Mouse (Mus musculus): ENCODE measurements around the gene Ankrd45. TPM values are rescaled to one million over a fixed set of nuclear protein-coding genes. Genes with fewer than 3 reads are reported as not detected.
"Not testable (repeated sequence)": the region's sequence is repeated elsewhere in the genome, so short reads cannot be mapped to it uniquely, and the experiment has no call there.

The Ankrd45 gene
- polyA plus RNA-seq, 1 experiment, result not detected

GRCm38 (mm10) chr1:161140026-161140762 lies 2.3 kb upstream of the Ankrd45 start:
- H3K4me3 ChIP-seq (replicated peaks), result no peak overlapping the region
- H3K4me1 ChIP-seq, result peaks cover 10% of the 10 kb centered on the region
- H3K27me3 ChIP-seq (replicated peaks), result peaks cover 5% of the 10 kb centered on the region
- no peaks in the 10 kb centered on the region for H3K9me3 ChIP-seq
- TF ChIP-seq GATA1 (IDR thresholded peaks at IDR 0.05; ENCODE audit: borderline replicate concordance, low read length), result no peak
- TF ChIP-seq FLI1 (IDR thresholded peaks at IDR 0.05; ENCODE audit: low read length), result no peak
- no peaks in the 10 kb centered on the region for H3K36me3 ChIP-seq (replicated peaks; ENCODE audit: low read length)

- TF ChIP-seq FLI1 (IDR thresholded peaks at IDR 0.05; ENCODE audit: low read length) (no peak), GATA1 (IDR thresholded peaks at IDR 0.05; ENCODE audit: borderline replicate concordance, low read length) (no peak)
- H3K36me3 ChIP-seq (replicated peaks; ENCODE audit: low read length), result no peaks in the 10 kb centered on the region
Measured at GRCm38 (mm10) chr1:161143216-161143615, 725 bp downstream of the Ankrd45 start.

GRCm38 (mm10) chr1:161145611-161146010 lies 3.1 kb downstream of the Ankrd45 start:
- H3K4me3 ChIP-seq (replicated peaks); H3K27me3 ChIP-seq (replicated peaks); H3K36me3 ChIP-seq (replicated peaks; ENCODE audit: low read length); H3K9me3 ChIP-seq; H3K4me1 ChIP-seq: not testable (repeated sequence)

More at GRCm38 (mm10) chr1:161143216-161143615, 725 bp downstream of the Ankrd45 start:
- peaks cover 10% of the 10 kb centered on the region for H3K4me1 ChIP-seq
- peaks cover 7% of the 10 kb centered on the region; the same call in 1 of the 2 replicates for H3K9me3 ChIP-seq
- peaks cover 6% of the 10 kb centered on the region for H3K27me3 ChIP-seq (replicated peaks)
- no peak overlapping the region for H3K4me3 ChIP-seq (replicated peaks)

GRCm38 (mm10) chr1:161147888-161148287 lies 5.4 kb downstream of the Ankrd45 start:
- no peak overlapping the region for H3K4me3 ChIP-seq (replicated peaks)
- H3K9me3 ChIP-seq, result peaks cover 9% of the 10 kb centered on the region; the same call in 1 of the 2 replicates
- no peaks in the 10 kb centered on the region for H3K36me3 ChIP-seq (replicated peaks; ENCODE audit: low read length)
- H3K4me1 ChIP-seq, result no peaks in the 10 kb centered on the region; the same call in 1 of the 2 replicates
- H3K27me3 ChIP-seq (replicated peaks), result peaks cover 2% of the 10 kb centered on the region
- TF ChIP-seq FLI1 (IDR thresholded peaks at IDR 0.05; ENCODE audit: low read length), result no peak
- no peak for TF ChIP-seq GATA1 (IDR thresholded peaks at IDR 0.05; ENCODE audit: borderline replicate concordance, low read length)

GRCm38 (mm10) chr1:161151098-161151497 lies 8.6 kb downstream of the Ankrd45 start:
- TF ChIP-seq FLI1 (IDR thresholded peaks at IDR 0.05; ENCODE audit: low read length), result no peak
- no peak for TF ChIP-seq GATA1 (IDR thresholded peaks at IDR 0.05; ENCODE audit: borderline replicate concordance, low read length)
- H3K36me3 ChIP-seq (replicated peaks; ENCODE audit: low read length), result no peaks in the 10 kb centered on the region
- peaks cover 2% of the 10 kb centered on the region for H3K27me3 ChIP-seq (replicated peaks)
- no peaks in the 10 kb centered on the region for H3K4me1 ChIP-seq
- H3K9me3 ChIP-seq, result 0 out of 2 replicates have a peak, but pooled peaks cover 4% of the 10 kb centered on the region
- H3K4me3 ChIP-seq (replicated peaks), result no peak overlapping the region

GRCm38 (mm10) chr1:161156546-161156945 lies 14.1 kb downstream of the Ankrd45 start:
- Histone ChIP-seq H3K9me3 (no peaks in the 10 kb centered on the region), H3K4me3 (replicated peaks) (no peak overlapping the region), H3K27me3 (replicated peaks) (peaks cover 2% of the 10 kb centered on the region), H3K4me1 (peaks cover 7% of the 10 kb centered on the region; the same call in 1 of the 2 replicates), H3K36me3 (replicated peaks; ENCODE audit: low read length) (no peaks in the 10 kb centered on the region)
- TF ChIP-seq GATA1 (IDR thresholded peaks at IDR 0.05; ENCODE audit: borderline replicate concordance, low read length), result no peak
- no peak for TF ChIP-seq FLI1 (IDR thresholded peaks at IDR 0.05; ENCODE audit: low read length)

GRCm38 (mm10) chr1:161159214-161159613 lies 16.7 kb downstream of the Ankrd45 start, which contains the start of gene Tex50:
Gene Tex50, minus strand, starts transcription at chr1:161159314.
- TF ChIP-seq GATA1 (IDR thresholded peaks at IDR 0.05; ENCODE audit: borderline replicate concordance, low read length) (no peak), FLI1 (IDR thresholded peaks at IDR 0.05; ENCODE audit: low read length) (no peak)
- Histone ChIP-seq H3K36me3 (replicated peaks; ENCODE audit: low read length) (no peaks in the 10 kb centered on the region), H3K4me3 (replicated peaks) (no peak within 1 kb of the TSS), H3K9me3 (0 out of 2 replicates have a peak, but pooled peaks cover 6% of the 10 kb centered on the region), H3K27me3 (replicated peaks) (peaks cover 2% of the 10 kb centered on the region), H3K4me1 (peaks cover 7% of the 10 kb centered on the region; the same call in 1 of the 2 replicates)

GRCm38 (mm10) chr1:161160266-161160665 lies 17.8 kb downstream of the Ankrd45 start:
- 0 out of 2 replicates have a peak, but pooled peaks cover 6% of the 10 kb centered on the region for H3K9me3 ChIP-seq
- peaks cover 2% of the 10 kb centered on the region for H3K27me3 ChIP-seq (replicated peaks)
- no peak overlapping the region for H3K4me3 ChIP-seq (replicated peaks)
- H3K4me1 ChIP-seq, result peaks cover 7% of the 10 kb centered on the region; the same call in 1 of the 2 replicates
- no peak for TF ChIP-seq GATA1 (IDR thresholded peaks at IDR 0.05; ENCODE audit: borderline replicate concordance, low read length)
- TF ChIP-seq FLI1 (IDR thresholded peaks at IDR 0.05; ENCODE audit: low read length), result no peak
- H3K36me3 ChIP-seq (replicated peaks; ENCODE audit: low read length), result no peaks in the 10 kb centered on the region

- peaks cover 26% of the 10 kb centered on the region for H3K4me1 ChIP-seq
- H3K36me3 ChIP-seq (replicated peaks; ENCODE audit: low read length), result no peaks in the 10 kb centered on the region
- H3K27me3 ChIP-seq (replicated peaks), result peaks cover 65% of the 10 kb centered on the region
- TF ChIP-seq GATA1 (IDR thresholded peaks at IDR 0.05; ENCODE audit: borderline replicate concordance, low read length), result no peak
- no peak for TF ChIP-seq FLI1 (IDR thresholded peaks at IDR 0.05; ENCODE audit: low read length)
- no peaks in the 10 kb centered on the region for H3K9me3 ChIP-seq
- H3K4me3 ChIP-seq (replicated peaks), result peak overlapping the region; percentile 89
Measured at GRCm38 (mm10) chr1:161170651-161171050, 28.2 kb downstream of the Ankrd45 start.

GRCm38 (mm10) chr1:161180674-161181073 lies 38.2 kb downstream of the Ankrd45 start:
- TF ChIP-seq FLI1 (IDR thresholded peaks at IDR 0.05; ENCODE audit: low read length) (no peak), GATA1 (IDR thresholded peaks at IDR 0.05; ENCODE audit: borderline replicate concordance, low read length) (no peak)
- H3K9me3 ChIP-seq, result peaks cover 8% of the 10 kb centered on the region
- H3K4me3 ChIP-seq (replicated peaks), result no peak overlapping the region
- H3K4me1 ChIP-seq, result peaks cover 19% of the 10 kb centered on the region
- no peaks in the 10 kb centered on the region for H3K27me3 ChIP-seq (replicated peaks)
- H3K36me3 ChIP-seq (replicated peaks; ENCODE audit: low read length), result no peaks in the 10 kb centered on the region
